Mouse (Mus musculus) layer of hippocampus, adult 6 months (tissue): Measurements from ENCODE around the gene Miox. TPM values are rescaled to one million over a fixed set of nuclear protein-coding genes. Genes with fewer than 3 reads are reported as not detected.

Experiments used
- long read RNA-seq, 2 experiments: library from polyadenylated mRNA; unstranded; transcript quantifications; one replicate each; pipeline ENCODE4 v2.0.0; 2019 to 2020
- microRNA-seq: library from miRNA; unstranded; fragments of <30 nt; microRNA quantifications from one replicate; pipeline ENCODE4 v1.2.0, GENCODE M21; 2020
- polyA plus RNA-seq: library from polyadenylated mRNA; unstranded; fragments of <200 nt; fragmentation: Nextera tagmentation; gene quantifications from 2 replicates; pipeline ENCODE4 v1.2.3, GENCODE M21; 2021

The Miox gene
- not detected in 2 replicates for polyA plus RNA-seq
- long read RNA-seq, experiment 1: 0 reads
- long read RNA-seq, experiment 2: 0 reads

GRCm38 (mm10) chr15:89334271-89334670, at the start of gene Miox:
Gene Miox (plus strand): TSS chr15:89334398.

GRCm38 (mm10) chr15:89315190-89315731, 18.9 kb upstream of the Miox start, which contains the start of gene Sbf1:
Gene Sbf1 (minus strand): TSS chr15:89315311.

GRCm38 (mm10) chr15:89322670-89323522, 11.3 kb upstream of the Miox start, which contains the start of gene Adm2:
Gene Adm2 (plus strand): TSS chr15:89322720.

DNA sequence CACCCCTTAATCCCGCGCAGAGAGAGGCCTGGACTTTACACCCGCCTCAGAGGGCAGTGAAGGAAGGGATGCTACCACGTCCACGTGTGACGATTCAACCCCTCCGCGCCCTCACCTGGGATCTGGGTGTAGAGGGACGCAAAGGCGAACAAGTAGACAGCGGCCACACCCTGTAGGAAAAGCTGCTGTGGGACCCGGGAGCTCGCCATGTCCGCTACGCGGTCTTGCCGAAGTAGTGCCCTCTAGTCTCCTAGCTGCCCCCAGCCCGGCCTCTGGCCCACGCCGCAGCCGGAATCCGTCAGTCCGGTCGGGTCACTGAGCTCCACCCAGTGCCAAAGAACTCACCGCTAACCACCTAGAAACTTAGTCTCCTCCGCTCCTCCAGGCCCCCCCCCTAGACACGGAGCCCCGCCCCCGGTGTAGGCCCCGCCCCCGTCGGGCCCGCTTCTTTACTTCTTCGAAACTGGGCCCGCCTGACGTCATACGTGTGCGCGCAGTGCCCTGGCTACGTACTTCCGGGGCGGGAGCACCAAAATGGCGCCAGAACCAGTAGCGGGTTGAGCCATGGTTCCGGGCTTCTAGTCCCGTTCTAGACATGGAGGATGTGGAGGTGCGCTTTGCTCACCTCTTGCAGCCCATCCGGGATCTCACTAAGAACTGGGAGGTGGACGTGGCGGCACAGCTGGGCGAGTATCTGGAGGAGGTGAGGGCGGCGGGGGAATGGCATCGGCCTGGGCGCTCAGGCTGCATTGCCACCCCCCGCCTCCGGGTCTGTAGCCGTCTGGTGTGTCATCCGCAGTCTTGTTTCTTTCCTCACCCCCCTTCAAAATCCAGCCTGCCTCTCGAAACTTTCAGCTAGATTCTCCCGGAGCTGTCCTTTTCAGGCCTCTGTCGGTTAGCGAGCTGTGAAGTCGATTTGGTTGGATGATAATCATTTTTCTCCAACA, 21.3 kb downstream of the Miox start, which contains the start of the genes Lmf2 and Ncaph2:
Gene Lmf2 (minus strand): TSS at position 419 of the 947 bp plus-strand sequence.
Gene Ncaph2 (plus strand): TSS at position 479 of the 947 bp plus-strand sequence.

DNA sequence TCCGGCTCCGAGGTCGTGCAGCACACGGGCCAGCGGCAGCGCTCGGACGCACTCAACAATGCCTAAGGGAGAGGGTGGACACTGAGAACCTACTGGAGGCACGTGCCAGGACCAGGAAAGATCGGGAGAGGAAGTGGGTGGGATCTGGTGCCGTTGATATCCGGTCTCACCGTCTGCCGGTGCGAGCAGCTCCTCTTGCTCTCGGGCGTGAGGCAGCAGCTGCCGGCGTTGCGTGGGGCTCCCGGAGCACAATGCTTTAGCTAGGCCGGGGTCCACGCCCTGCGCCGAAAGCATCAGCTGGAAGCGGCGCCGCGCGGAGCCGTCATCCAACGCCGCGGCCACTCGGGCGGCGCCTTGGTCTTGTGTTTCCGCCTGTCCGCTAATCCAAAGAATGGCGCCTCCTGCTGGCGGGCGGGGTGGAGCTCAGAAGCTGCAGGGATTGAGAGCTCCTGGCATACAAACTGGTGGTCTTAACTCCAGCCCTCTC, 39.6 kb downstream of the Miox start, which contains the start of gene Sco2:
Gene Sco2 (minus strand): TSS at position 85 of the 487 bp plus-strand sequence.

DNA sequence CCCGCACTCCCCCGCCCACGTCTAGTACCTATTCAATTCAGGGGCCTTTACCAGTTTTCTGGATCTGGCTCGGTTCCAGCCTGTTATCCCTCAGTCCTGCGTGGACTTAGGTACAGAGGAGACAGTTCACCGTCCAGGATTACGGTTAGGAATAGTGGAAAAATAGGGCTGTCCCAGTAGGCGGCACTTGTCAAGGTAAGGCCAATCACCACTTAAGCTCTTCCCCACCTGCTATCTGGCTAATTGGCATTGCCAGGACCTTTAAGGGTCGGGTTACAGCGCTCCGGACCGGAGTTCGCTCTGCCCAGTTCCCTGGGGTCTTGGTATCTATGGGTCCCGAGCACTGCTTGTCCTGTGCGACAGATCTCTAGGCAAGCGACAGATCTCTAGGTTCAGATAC, 42.8 kb downstream of the Miox start, which contains the start of gene Tymp:
Gene Tymp (minus strand): TSS at position 83 of the 400 bp plus-strand sequence.

GRCm38 (mm10) chr15:89378831-89379401, 44.7 kb downstream of the Miox start, which contains the start of gene Odf3b:
Gene Odf3b (minus strand): TSS chr15:89379282.

DNA sequence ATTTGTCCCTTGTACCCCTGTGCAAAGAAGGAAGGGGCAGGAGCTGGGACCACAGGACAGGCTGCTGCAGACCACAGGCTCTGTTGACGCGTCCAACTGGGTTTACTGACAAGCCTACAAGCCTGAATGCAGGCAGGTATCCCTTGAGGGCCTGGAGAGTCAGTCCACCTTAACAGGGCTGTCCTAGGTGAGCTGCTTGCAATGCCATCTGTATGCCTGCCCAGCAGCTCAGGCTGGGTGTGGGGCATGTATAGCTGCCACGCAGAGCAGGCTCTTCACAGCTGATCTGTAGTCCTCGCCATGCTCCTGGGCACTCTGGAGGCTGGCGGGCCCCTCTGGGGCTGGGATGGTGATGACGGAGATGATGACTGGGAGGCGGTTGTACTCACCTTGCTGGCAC, 50.4 kb downstream of the Miox start, which contains the start of gene Klhdc7b:
Gene Klhdc7b (plus strand): TSS at position 301 of the 400 bp plus-strand sequence.

Small RNA genes within 50 kb of the gene (microRNA-seq; reads per million reads assigned to microRNA genes)
- gene Mir6959: 7.7 reads per million, percentile 27 among the genes with 10 or more reads in this experiment

Other genes starting within 250 kb of the Miox start
- 20.8 and 28.2 TPM in 2 replicates for gene Selenoo, start 245.3 kb upstream of the Miox start, polyA plus RNA-seq
- 2.8 and 2.9 TPM in 2 replicates for gene Tubgcp6, start 211.3 kb upstream of the Miox start, polyA plus RNA-seq
- gene Hdac10, start 205.7 kb upstream of the Miox start, polyA plus RNA-seq: 4.4 and 4.5 TPM in 2 replicates
- gene Mapk12, start 193.7 kb upstream of the Miox start, polyA plus RNA-seq: 2.2 and 2.5 TPM in 2 replicates
- gene Mapk11, start 184.8 kb upstream of the Miox start, polyA plus RNA-seq: 7.8 and 10.5 TPM in 2 replicates
- 17.0 and 24.8 TPM in 2 replicates for gene Plxnb2, start 153.6 kb upstream of the Miox start, polyA plus RNA-seq
- 11.3 and 11.9 TPM in 2 replicates for gene Dennd6b, start 137.9 kb upstream of the Miox start, polyA plus RNA-seq
- gene Ppp6r2, start 122.8 kb upstream of the Miox start, polyA plus RNA-seq: 91.7 and 92.3 TPM in 2 replicates
- 100 and 139 TPM in 2 replicates for gene Sbf1, start 19.1 kb upstream of the Miox start, polyA plus RNA-seq
- not detected in 2 replicates for gene Adm2, start 11.7 kb upstream of the Miox start, polyA plus RNA-seq
- gene Lmf2, start 21.3 kb downstream of the Miox start, polyA plus RNA-seq: 9.0 and 10.3 TPM in 2 replicates
- gene Ncaph2, start 21.3 kb downstream of the Miox start, polyA plus RNA-seq: 68.4 and 73.8 TPM in 2 replicates
- 53.7 and 59.4 TPM in 2 replicates for gene Sco2, start 39.4 kb downstream of the Miox start, polyA plus RNA-seq
- gene Tymp, start 42.6 kb downstream of the Miox start, polyA plus RNA-seq: 5.7 and 7.5 TPM in 2 replicates
- gene Odf3b, start 44.9 kb downstream of the Miox start, polyA plus RNA-seq: 4.6 and 7.3 TPM in 2 replicates
- gene Klhdc7b, start 50.5 kb downstream of the Miox start, polyA plus RNA-seq: 0.18 and 0.36 TPM in 2 replicates
- not detected in 2 replicates for gene Syce3, start 76.1 kb downstream of the Miox start, polyA plus RNA-seq
- gene Cpt1b, start 91.5 kb downstream of the Miox start, polyA plus RNA-seq: 0.16 and 0.46 TPM in 2 replicates
- gene C730034F03Rik, start 95.2 kb downstream of the Miox start, polyA plus RNA-seq: 2.9 and 3.1 TPM in 2 replicates
- gene Gm44502, start 95.3 kb downstream of the Miox start, polyA plus RNA-seq: not detected in 2 replicates
- gene Chkb, start 95.5 kb downstream of the Miox start, polyA plus RNA-seq: 26.6 and 31.1 TPM in 2 replicates
- 48.0 and 53.4 TPM in 2 replicates for gene Mapk8ip2, start 119.5 kb downstream of the Miox start, polyA plus RNA-seq
- 20.7 and 22.6 TPM in 2 replicates for gene Arsa, start 143.0 kb downstream of the Miox start, polyA plus RNA-seq
- 3.9 and 5.5 TPM in 2 replicates for gene Shank3, start 165.2 kb downstream of the Miox start, polyA plus RNA-seq
- 0.19 TPM in 1 of 2 replicates, not detected in the other for gene Acr, start 233.9 kb downstream of the Miox start, polyA plus RNA-seq